Mouse (Mus musculus) liver, embryonic 16.5 days (tissue): ENCODE data around the gene Kir3dl1. TPM values are rescaled to one million over a fixed set of nuclear protein-coding genes. Genes with fewer than 3 reads are reported as not detected.
"Not testable (repeated sequence)": the region's sequence is repeated elsewhere in the genome, so short reads cannot be mapped to it uniquely, and the experiment has no call there.

Experiments
- ATAC-seq: fragments of 200-750 bp; cut with Nextera tagmentation; 2 replicates; pipeline ENCODE4 v1.8.0; 2017; ENCODE audit warnings: low read depth, mild to moderate bottlenecking, moderate number of reproducible peaks, moderate library complexity
- H3K27ac ChIP-seq: fragments of 300-500 bp; sonication (generic); 2 replicates; pipeline ENCODE4 v1.5.1; 2014; ENCODE audit warnings: mild to moderate bottlenecking, low read length
- H3K27me3 ChIP-seq: fragments of 300-500 bp; sonication (generic); 2 replicates; pipeline ENCODE4 v1.6.1; 2014; ENCODE audit warnings: low read depth, low read length, mixed read lengths; ENCODE audit not compliant: control insufficient read depth, insufficient read depth
- H3K36me3 ChIP-seq: fragments of 300-500 bp; sonication (generic); 2 replicates; pipeline ENCODE4 v1.6.1; 2014; ENCODE audit warnings: mild to moderate bottlenecking; ENCODE audit not compliant: control insufficient read depth, insufficient read depth
- H3K4me1 ChIP-seq: fragments of 300-500 bp; sonication (generic); 2 replicates; pipeline ENCODE4 v1.6.1; 2014; ENCODE audit warnings: low read depth, low read length, mixed read lengths; ENCODE audit not compliant: control insufficient read depth
- H3K4me2 ChIP-seq: fragments of 300-500 bp; sonication (generic); 2 replicates; pipeline ENCODE4 v1.6.1; 2014; ENCODE audit warnings: low read depth, low read length, mixed read lengths
- H3K4me3 ChIP-seq: fragments of 300-500 bp; sonication (generic); 2 replicates; pipeline ENCODE4 v1.5.1; 2014; ENCODE audit warnings: low read depth, mild to moderate bottlenecking, low read length
- H3K9ac ChIP-seq: fragments of 300-500 bp; sonication (generic); 2 replicates; pipeline ENCODE4 v1.6.1; 2014; ENCODE audit warnings: low read depth, low read length
- H3K9me3 ChIP-seq: fragments of 300-500 bp; sonication (generic); replicated peaks from 2 replicates; pipeline ENCODE4 v1.6.1; 2016; ENCODE audit warnings: low read length; ENCODE audit not compliant: control insufficient read depth
- WGBS: fragments of 180-500 bp; shearing (Covaris S2); extraction: QIAGEN DNeasy Blood & Tissue Kit; methylation state at CpG from one replicate; pipeline ENCODE4 v1.1.7; 2014; ENCODE audit not compliant: insufficient replicate concordance; 5-methylcytosine and 5-hydroxymethylcytosine counted together
- polyA plus RNA-seq: library from polyadenylated mRNA; unstranded; fragments of >200 nt; fragmentation: Nextera tagmentation; extraction: Ambion mirVana; gene quantifications from 2 replicates; pipeline ENCODE4 v1.2.1, GENCODE M21; 2015

The Kir3dl1 gene
- not detected in 2 replicates for polyA plus RNA-seq

DNA sequence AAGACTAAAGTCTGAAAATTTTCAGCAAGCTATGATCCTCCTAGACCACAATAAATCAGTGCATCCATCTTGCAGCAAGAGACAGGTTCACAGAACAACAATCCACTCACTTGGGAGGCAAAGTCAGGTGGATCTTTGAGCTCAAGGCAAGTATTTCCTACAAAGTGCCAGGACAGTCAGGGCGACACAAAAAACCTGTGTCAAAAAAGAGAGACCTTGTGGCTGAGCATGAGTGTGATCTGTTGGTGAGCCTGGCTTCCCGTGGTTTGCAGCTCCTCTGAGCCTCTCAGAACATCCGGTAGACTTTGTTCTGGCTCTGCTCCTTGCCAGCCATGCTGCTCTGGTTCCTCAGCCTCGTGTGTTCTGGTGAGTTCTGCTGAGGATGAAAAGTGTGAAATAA, at the start of gene Kir3dl1:
Gene Kir3dl1 (plus strand): TSS at position 301 of the 400 bp plus-strand sequence.
- H3K36me3 ChIP-seq, H3K4me2 ChIP-seq, H3K9ac ChIP-seq, ATAC-seq, H3K9me3 ChIP-seq, H3K4me1 ChIP-seq, H3K27me3 ChIP-seq, H3K27ac ChIP-seq, H3K4me3 ChIP-seq: not testable (repeated sequence)
- 47% methylated on average over 4 of the region's 4 CpGs for WGBS

DNA sequence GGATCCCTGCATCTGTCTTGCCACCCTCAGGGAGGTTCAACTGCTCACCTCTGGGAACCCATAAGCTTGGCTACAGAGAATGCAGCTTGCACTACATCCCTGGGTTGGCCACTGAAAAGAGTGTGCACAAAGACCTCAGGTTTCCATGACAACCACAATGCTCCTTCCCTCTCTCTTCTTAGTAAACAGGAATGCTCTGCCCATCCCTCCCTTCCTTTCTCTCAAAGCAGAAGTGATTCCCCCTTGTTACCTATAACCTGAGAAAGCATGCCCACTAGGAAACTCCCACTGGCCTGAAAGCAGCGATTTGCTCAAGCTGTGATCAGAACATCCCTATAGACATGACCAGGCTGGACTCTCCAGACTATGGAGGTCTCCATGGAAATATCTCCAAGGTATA, 26.2 kb downstream of the Kir3dl1 start, which contains the start of gene Kir3dl2:
Gene Kir3dl2 (minus strand): TSS at position 101 of the 400 bp plus-strand sequence.
- H3K27me3 ChIP-seq, H3K4me1 ChIP-seq, H3K4me2 ChIP-seq, H3K36me3 ChIP-seq, ATAC-seq, H3K4me3 ChIP-seq, H3K9ac ChIP-seq, H3K9me3 ChIP-seq, H3K27ac ChIP-seq: not testable (repeated sequence)
- WGBS = 35% methylated on average over 1 of the region's 1 CpGs

DNA sequence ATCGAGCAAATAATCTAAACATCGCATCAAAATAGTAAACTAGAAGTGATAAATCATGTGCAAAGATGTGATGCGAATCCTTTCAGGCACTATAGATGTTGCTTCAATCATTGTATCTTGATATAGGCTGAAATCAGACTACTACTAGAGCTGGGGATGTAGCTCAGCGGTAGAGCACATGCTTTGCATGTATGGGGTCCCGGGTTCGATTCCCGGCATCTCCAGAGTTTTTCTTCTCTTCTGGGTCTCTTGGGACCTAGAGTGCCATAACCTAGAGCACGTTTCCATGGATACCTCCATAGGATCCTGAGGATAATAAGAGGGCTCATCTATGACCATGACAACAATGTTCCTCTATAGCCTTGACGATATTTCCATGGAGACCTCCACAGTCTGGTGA, 51.3 kb downstream of the Kir3dl1 start:
- not testable (repeated sequence) for H3K4me1 ChIP-seq, H3K4me3 ChIP-seq, H3K27me3 ChIP-seq, H3K4me2 ChIP-seq, H3K9me3 ChIP-seq, H3K9ac ChIP-seq, H3K27ac ChIP-seq, H3K36me3 ChIP-seq, ATAC-seq
- WGBS = 75% methylated on average over 9 of the region's 9 CpGs

Other genes with a start within 250 kb of the Kir3dl1 start
- gene Bex3, start 247.7 kb upstream of the Kir3dl1 start, polyA plus RNA-seq = 205 and 228 TPM in 2 replicates
- gene Kir3dl2, start 26.1 kb downstream of the Kir3dl1 start, polyA plus RNA-seq = not detected in 2 replicates
- gene Tceal3, start 72.8 kb downstream of the Kir3dl1 start, polyA plus RNA-seq = 0.83 and 0.98 TPM in 2 replicates
- gene Tceal1, start 190.0 kb downstream of the Kir3dl1 start, polyA plus RNA-seq = 0.86 and 0.99 TPM in 2 replicates
- 170 and 174 TPM in 2 replicates for gene Morf4l2, start 225.7 kb downstream of the Kir3dl1 start, polyA plus RNA-seq